Mouse (Mus musculus) megakaryocyte, embryonic 14.5 days (primary cell): ENCODE data around the gene Tbxas1.

Experiments used
- FLI1 ChIP-seq: IDR thresholded peaks from 2 replicates; pipeline ENCODE4 v1.6.1; 2012; ENCODE audit warnings: low read length, inconsistent platforms, mixed read lengths
- GATA1 ChIP-seq: IDR thresholded peaks from 3 replicates; pipeline ENCODE4 v1.6.1; 2012; ENCODE audit warnings: mixed read lengths, low read length, inconsistent platforms, borderline replicate concordance

GRCm38 (mm10) chr6:39113141-39113540, 237.9 kb downstream of the Tbxas1 start:
- TF ChIP-seq GATA1 (no peak), FLI1 (no peak)
